Mouse (Mus musculus) olfactory bulb, adult 2 months (tissue): ENCODE measurements around the gene Rhoq. TPM values are rescaled to one million over a fixed set of nuclear protein-coding genes. Genes with fewer than 3 reads are reported as not detected.

Experiments used
- H3K27ac ChIP-seq: fragments of 200-500 bp; 2 replicates; pipeline ENCODE4 v1.5.1; 2012; ENCODE audit warnings: low read depth, low read length; ENCODE audit not compliant: insufficient read depth
- H3K4me1 ChIP-seq: fragments of 200-500 bp; 2 replicates; pipeline ENCODE4 v1.6.1; 2012; ENCODE audit warnings: low read length; ENCODE audit not compliant: control insufficient read depth, insufficient read depth
- H3K4me3 ChIP-seq: fragments of 200-500 bp; 2 replicates; pipeline ENCODE4 v1.5.1; 2012; ENCODE audit warnings: mild to moderate bottlenecking, low read depth, low read length, moderate library complexity; ENCODE audit not compliant: insufficient read depth
- CTCF ChIP-seq: fragments of 200-500 bp; IDR thresholded peaks from 2 replicates; pipeline ENCODE4 v1.5.1; 2012; ENCODE audit warnings: low read depth, mild to moderate bottlenecking, low read length, moderate library complexity; ENCODE audit not compliant: insufficient read depth
- POLR2A ChIP-seq: fragments of 200-500 bp; IDR thresholded peaks from 2 replicates; pipeline ENCODE4 v1.6.1; 2012; ENCODE audit warnings: mild to moderate bottlenecking, low read depth, low read length, moderate library complexity; ENCODE audit not compliant: insufficient read depth
- WGBS: fragments of 180-500 bp; shearing (Covaris S2); methylation state at CpG from one replicate; pipeline ENCODE4 v1.1.7; 2018; 5-methylcytosine and 5-hydroxymethylcytosine counted together
- polyA plus RNA-seq: library from polyadenylated mRNA; stranded (reverse); fragments of >200 nt; gene quantifications from 2 replicates; pipeline ENCODE4 v1.2.4, GENCODE M21; 2012; ENCODE audit warnings: low replicate concordance; ENCODE audit not compliant: missing spikeins, insufficient read depth, insufficient read length

The Rhoq gene
- polyA plus RNA-seq, 1 experiment = not detected

DNA sequence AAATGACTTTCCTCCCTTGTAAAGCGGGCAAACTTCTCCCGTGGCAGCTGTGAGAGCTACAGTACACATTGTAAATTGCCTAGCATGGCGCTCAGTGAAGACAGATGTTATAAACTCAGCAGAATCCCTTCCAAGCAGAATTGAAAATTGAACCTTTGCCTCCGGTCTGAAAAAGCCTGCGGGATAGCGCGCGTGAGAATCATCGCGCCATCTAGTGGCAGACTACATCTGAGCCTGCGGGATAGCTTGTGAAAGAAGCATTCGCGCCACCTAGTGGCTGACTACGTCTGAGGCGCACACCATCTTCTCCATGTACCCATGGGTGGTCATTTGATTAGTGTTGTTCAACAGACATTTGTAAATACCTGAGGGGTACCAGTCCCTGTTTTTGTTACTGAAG, 81.5 kb downstream of the Rhoq start:
- no peak overlapping the region for H3K4me3 ChIP-seq
- peaks cover 5% of the 10 kb centered on the region for H3K4me1 ChIP-seq
- under 1% methylated on average over 15 of the region's 15 CpGs for WGBS
- H3K27ac ChIP-seq = no peak overlapping the region
- TF ChIP-seq POLR2A = no peak
- TF ChIP-seq CTCF = peak; percentile 100

DNA sequence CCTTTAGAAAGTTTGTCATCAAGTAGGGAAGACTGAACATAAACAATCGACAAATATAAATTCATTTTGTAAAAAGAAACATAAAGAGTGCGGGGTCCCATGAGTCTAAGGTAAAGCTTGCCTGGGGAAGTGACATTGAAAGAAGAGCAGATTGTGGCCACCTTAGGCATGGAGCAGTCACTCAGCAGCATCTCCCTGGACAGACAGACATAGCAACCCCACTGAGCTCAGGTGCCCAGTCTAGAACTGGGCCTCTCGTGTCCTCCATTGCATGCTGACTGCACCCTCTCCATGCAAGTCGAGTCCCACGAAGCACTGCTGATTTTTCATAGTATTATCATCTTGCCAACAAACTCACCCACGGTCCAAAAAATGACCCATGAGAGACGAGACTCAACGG, 81.9 kb downstream of the Rhoq start:
- 83% methylated on average over 8 of the region's 8 CpGs for WGBS
- Histone ChIP-seq H3K4me3 (no peak overlapping the region), H3K27ac (no peak overlapping the region), H3K4me1 (peaks cover 8% of the 10 kb centered on the region)
- no peak for TF ChIP-seq POLR2A
- no peak for TF ChIP-seq CTCF

Other genes with a start within 250 kb of the Rhoq start
- gene Epas1, start 209.4 kb upstream of the Rhoq start, polyA plus RNA-seq = not detected in 2 replicates
- gene Tmem247, start 45.7 kb upstream of the Rhoq start, polyA plus RNA-seq = not detected in 2 replicates
- gene Atp6v1e2, start 15.2 kb upstream of the Rhoq start, polyA plus RNA-seq = not detected in 2 replicates
- not detected in 2 replicates for gene Pigf, start 62.3 kb downstream of the Rhoq start, polyA plus RNA-seq
- not detected in 2 replicates for gene Cript, start 62.5 kb downstream of the Rhoq start, polyA plus RNA-seq
- gene Socs5, start 144.6 kb downstream of the Rhoq start, polyA plus RNA-seq = not detected in 2 replicates